Mouse (Mus musculus) olfactory bulb, adult 2 months (tissue): Measurements from ENCODE around the gene Pitx2.

ENCODE experiments used
- CTCF ChIP-seq: fragments of 200-500 bp; IDR thresholded peaks from 2 replicates; pipeline ENCODE4 v1.5.1; 2012; ENCODE audit warnings: low read depth, mild to moderate bottlenecking, low read length, moderate library complexity; ENCODE audit not compliant: insufficient read depth
- POLR2A ChIP-seq: fragments of 200-500 bp; IDR thresholded peaks from 2 replicates; pipeline ENCODE4 v1.6.1; 2012; ENCODE audit warnings: mild to moderate bottlenecking, low read depth, low read length, moderate library complexity; ENCODE audit not compliant: insufficient read depth

GRCm38 (mm10) chr3:129215751-129216331 lies 16.2 kb downstream of the Pitx2 start:
- TF ChIP-seq POLR2A = no peak
- no peak for TF ChIP-seq CTCF
